Mouse (Mus musculus): ENCODE data around the gene Palld. TPM values are rescaled to one million over a fixed set of nuclear protein-coding genes. Genes with fewer than 3 reads are reported as not detected.

Palld gene
- polyA plus RNA-seq, 1 experiment = 63.6 TPM

DNA sequence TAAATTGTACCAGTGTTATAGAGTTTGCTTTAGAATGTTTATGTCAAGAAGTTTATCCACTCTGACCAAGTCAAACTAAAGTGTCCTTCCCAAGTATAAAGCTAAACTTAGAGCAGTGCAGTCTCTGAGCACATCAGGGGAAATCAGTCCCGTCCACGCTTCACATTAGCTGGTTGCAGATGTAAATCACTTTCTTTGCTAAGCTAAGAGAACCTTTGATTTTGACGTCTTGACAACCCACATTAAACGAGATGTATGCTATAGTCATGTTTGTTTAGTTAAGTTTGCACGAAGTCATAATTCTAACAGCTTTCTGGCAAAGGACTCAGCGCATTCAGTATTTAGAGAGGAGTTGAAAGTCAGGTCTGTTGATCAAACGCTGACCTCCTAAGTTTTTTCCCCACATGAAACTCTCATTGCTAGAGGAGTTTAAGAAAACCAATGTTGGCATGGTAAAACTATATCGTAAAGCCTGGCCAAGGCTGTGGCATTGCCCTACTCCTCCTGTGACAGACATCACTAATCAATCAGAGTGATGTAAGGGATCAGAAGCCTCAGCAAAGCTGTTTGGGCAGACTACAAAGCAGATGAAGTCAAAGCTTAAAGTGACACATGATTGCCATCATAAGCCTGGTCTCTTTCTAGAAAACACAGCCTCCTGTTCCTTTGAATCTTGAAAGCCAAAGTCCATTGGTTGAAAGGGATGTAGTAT lies 177.0 kb downstream of the Palld start:
- H3K9me3 ChIP-seq (replicated peaks; ENCODE audit: control insufficient read depth, insufficient read depth, low read length, poor library complexity, severe bottlenecking) = no peaks in the 10 kb centered on the region
- no peak overlapping the region for H3K4me3 ChIP-seq (ENCODE audit: low read depth, low read length)
- no peak overlapping the region for H3K27ac ChIP-seq (ENCODE audit: insufficient read depth, low read length)
- no peaks in the 10 kb centered on the region; the same call in 1 of the 2 replicates for H3K36me3 ChIP-seq (ENCODE audit: control insufficient read depth, insufficient read depth, low read length, poor library complexity, severe bottlenecking)
- TF ChIP-seq POLR2A (IDR thresholded peaks at IDR 0.05; ENCODE audit: insufficient read depth, low read length) = no peak
- no peak for TF ChIP-seq EP300 (IDR thresholded peaks at IDR 0.05; ENCODE audit: insufficient read depth, low read depth, low read length)
- no peak for TF ChIP-seq CTCF (IDR thresholded peaks at IDR 0.05; ENCODE audit: low read depth, low read length)
- no peaks in the 10 kb centered on the region for H3K27me3 ChIP-seq (ENCODE audit: control insufficient read depth, insufficient read depth, low read length, poor library complexity, severe bottlenecking)
- H3K4me1 ChIP-seq (ENCODE audit: control insufficient read depth, insufficient read depth, low read length) = no peaks in the 10 kb centered on the region
- H3K9ac ChIP-seq (ENCODE audit: low read depth, poor library complexity, severe bottlenecking) = no peak overlapping the region

DNA sequence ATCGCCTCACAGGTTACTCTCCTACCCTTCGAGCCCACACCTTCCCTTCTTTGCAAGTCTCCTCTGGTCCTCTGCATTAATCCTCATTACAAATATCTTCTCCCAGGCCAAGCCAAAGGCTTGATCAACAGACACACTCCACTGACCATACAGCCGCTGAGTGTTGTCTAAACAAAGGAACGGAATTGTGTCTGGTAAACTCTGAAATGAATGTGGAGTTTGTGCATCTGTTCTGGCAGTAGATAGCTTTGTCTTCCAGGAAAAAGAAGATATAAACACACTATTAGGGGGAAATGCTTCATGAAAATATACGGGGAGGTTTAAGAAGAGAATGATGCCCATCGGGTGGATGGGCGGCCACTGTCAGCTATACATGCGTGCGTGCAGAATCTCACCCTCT lies 180.3 kb downstream of the Palld start:
- H3K4me3 ChIP-seq (ENCODE audit: low read depth, low read length) = no peak overlapping the region
- no peak overlapping the region for H3K27ac ChIP-seq (ENCODE audit: insufficient read depth, low read length)
- no peaks in the 10 kb centered on the region for H3K9me3 ChIP-seq (replicated peaks; ENCODE audit: control insufficient read depth, insufficient read depth, low read length, poor library complexity, severe bottlenecking)
- no peak for TF ChIP-seq POLR2A (IDR thresholded peaks at IDR 0.05; ENCODE audit: insufficient read depth, low read length)
- no peak for TF ChIP-seq CTCF (IDR thresholded peaks at IDR 0.05; ENCODE audit: low read depth, low read length)
- TF ChIP-seq EP300 (IDR thresholded peaks at IDR 0.05; ENCODE audit: insufficient read depth, low read depth, low read length) = no peak
- no peaks in the 10 kb centered on the region; the same call in 1 of the 2 replicates for H3K36me3 ChIP-seq (ENCODE audit: control insufficient read depth, insufficient read depth, low read length, poor library complexity, severe bottlenecking)
- H3K4me1 ChIP-seq (ENCODE audit: control insufficient read depth, insufficient read depth, low read length) = no peaks in the 10 kb centered on the region
- no peak overlapping the region for H3K9ac ChIP-seq (ENCODE audit: low read depth, poor library complexity, severe bottlenecking)
- no peaks in the 10 kb centered on the region; the same call in 1 of the 2 replicates for H3K27me3 ChIP-seq (ENCODE audit: control insufficient read depth, insufficient read depth, low read length, poor library complexity, severe bottlenecking)

DNA sequence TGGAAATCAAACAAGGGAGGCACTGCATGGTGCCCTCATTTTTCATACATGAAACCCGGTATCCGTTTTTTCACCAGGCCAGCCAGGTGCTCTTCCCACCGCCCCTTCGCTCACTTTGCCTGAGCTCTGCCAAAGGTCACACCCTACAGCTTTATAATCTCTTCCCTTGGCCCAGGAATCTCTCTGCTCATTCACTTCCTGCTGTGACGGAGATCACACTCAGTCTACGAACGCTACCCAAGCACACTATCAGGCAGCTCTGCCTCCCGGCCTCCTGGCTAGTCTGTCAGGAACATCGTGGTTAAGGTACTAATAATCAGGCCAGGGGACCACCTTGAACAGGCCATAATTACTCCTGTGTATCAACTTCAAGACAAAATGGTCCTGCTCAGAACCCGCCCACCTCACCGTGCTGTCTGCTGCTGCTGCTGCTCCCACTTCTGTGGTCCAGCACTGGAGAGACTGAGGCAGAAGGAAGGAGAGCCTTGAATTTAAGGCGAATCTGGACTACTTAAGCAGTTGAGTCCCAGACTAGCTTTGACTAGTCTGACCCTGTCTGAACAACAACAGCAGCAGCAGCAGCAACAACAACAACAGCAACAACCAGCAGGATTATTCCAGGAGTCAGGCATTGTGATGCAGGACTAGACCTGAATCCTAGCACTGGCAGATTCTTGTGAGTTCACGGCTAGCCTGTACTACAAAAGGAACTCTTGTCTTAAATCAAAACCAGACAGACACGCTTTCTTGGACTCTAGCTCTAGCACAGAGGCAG lies 187.0 kb downstream of the Palld start:
- no peaks in the 10 kb centered on the region for H3K9me3 ChIP-seq (replicated peaks; ENCODE audit: control insufficient read depth, insufficient read depth, low read length, poor library complexity, severe bottlenecking)
- H3K4me1 ChIP-seq (ENCODE audit: control insufficient read depth, insufficient read depth, low read length) = peaks cover 9% of the 10 kb centered on the region
- no peaks in the 10 kb centered on the region for H3K36me3 ChIP-seq (ENCODE audit: control insufficient read depth, insufficient read depth, low read length, poor library complexity, severe bottlenecking)
- H3K9ac ChIP-seq (ENCODE audit: low read depth, poor library complexity, severe bottlenecking) = no peak overlapping the region; the same call in 1 of the 2 replicates
- H3K4me3 ChIP-seq (ENCODE audit: low read depth, low read length) = 0 out of 2 replicates have a peak overlapping the region, but pooled peaks have one; percentile 26
- H3K27me3 ChIP-seq (ENCODE audit: control insufficient read depth, insufficient read depth, low read length, poor library complexity, severe bottlenecking) = no peaks in the 10 kb centered on the region; the same call in 1 of the 2 replicates
- 0 out of 2 replicates have a peak overlapping the region, but pooled peaks have one; percentile 2 for H3K27ac ChIP-seq (ENCODE audit: insufficient read depth, low read length)
- TF ChIP-seq POLR2A (IDR thresholded peaks at IDR 0.05; ENCODE audit: insufficient read depth, low read length) (no peak), EP300 (IDR thresholded peaks at IDR 0.05; ENCODE audit: insufficient read depth, low read depth, low read length) (no peak), CTCF (IDR thresholded peaks at IDR 0.05; ENCODE audit: low read depth, low read length) (no peak)

DNA sequence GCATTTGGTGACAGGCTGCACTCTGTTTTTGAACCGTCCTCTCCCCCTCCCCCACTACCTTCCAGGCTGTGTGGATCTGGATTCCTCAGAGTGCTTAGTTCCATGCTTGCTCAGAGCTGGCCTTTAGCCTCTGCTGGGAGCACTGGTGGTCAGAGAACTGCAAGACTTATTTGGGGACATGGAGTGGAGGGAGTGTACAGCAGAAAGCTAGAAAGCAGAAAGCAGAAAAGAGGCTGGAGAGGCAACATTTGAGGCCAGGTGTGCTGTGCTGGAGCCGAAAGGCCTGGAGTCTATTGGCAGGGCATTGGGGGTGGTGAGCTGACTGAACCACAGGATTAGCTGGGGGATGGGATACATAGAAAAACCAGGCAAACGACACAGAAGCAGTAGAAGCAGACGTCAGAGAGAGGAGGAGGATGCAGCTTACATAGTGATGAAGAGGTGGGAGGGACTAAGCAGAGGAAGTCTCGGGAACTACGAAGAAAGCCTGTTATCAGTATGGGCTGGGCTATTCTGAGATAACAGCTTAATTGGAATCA lies 188.1 kb downstream of the Palld start:
- H3K36me3 ChIP-seq (ENCODE audit: control insufficient read depth, insufficient read depth, low read length, poor library complexity, severe bottlenecking) = no peaks in the 10 kb centered on the region
- no peaks in the 10 kb centered on the region for H3K27me3 ChIP-seq (ENCODE audit: control insufficient read depth, insufficient read depth, low read length, poor library complexity, severe bottlenecking)
- TF ChIP-seq EP300 (IDR thresholded peaks at IDR 0.05; ENCODE audit: insufficient read depth, low read depth, low read length) (no peak), POLR2A (IDR thresholded peaks at IDR 0.05; ENCODE audit: insufficient read depth, low read length) (no peak), CTCF (IDR thresholded peaks at IDR 0.05; ENCODE audit: low read depth, low read length) (no peak)
- H3K4me3 ChIP-seq (ENCODE audit: low read depth, low read length) = no peak overlapping the region
- H3K4me1 ChIP-seq (ENCODE audit: control insufficient read depth, insufficient read depth, low read length) = peaks cover 9% of the 10 kb centered on the region
- H3K9me3 ChIP-seq (replicated peaks; ENCODE audit: control insufficient read depth, insufficient read depth, low read length, poor library complexity, severe bottlenecking) = no peaks in the 10 kb centered on the region
- H3K27ac ChIP-seq (ENCODE audit: insufficient read depth, low read length) = no peak overlapping the region
- no peak overlapping the region for H3K9ac ChIP-seq (ENCODE audit: low read depth, poor library complexity, severe bottlenecking)

DNA sequence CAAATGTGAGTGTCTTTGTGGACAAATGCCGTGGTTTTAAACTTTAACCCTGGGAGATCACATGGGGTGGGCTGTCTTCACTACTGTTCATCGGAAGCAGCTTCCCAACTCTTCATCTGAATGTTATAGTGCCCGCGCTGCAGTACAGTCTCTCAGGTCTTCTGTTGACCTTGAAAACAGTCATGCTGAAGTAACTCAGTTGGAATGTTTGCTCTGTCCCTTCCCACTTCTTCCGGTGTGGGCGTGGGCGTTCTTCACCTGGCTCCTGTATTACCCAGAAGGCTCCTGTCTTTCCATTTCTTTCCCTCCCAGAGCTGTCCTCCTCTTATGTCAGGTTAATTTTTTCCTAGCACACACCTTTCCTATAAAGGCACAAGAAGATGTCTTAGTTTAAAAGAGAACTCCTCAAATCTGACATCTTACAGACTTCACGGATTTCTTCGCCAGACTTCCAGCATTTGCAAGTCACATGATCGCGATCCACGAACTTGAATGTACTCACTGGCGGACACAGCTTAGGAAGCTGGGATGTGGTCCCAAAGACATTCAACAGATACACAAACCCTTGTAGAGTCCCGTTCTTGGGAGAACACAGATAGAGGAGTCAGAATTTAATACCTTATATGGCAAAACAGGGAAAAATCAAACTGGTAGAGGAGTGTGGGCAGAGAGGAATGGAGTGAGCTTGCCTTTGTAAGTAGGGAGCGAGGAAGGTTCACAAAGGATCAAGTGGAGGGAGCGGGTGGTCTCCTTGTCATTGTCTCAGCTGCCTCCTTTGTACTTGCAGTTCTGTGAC lies 189.1 kb downstream of the Palld start:
- Histone ChIP-seq H3K27me3 (ENCODE audit: control insufficient read depth, insufficient read depth, low read length, poor library complexity, severe bottlenecking) (no peaks in the 10 kb centered on the region), H3K36me3 (ENCODE audit: control insufficient read depth, insufficient read depth, low read length, poor library complexity, severe bottlenecking) (no peaks in the 10 kb centered on the region), H3K9ac (ENCODE audit: low read depth, poor library complexity, severe bottlenecking) (no peak overlapping the region), H3K4me3 (ENCODE audit: low read depth, low read length) (no peak overlapping the region), H3K4me1 (ENCODE audit: control insufficient read depth, insufficient read depth, low read length) (peaks cover 9% of the 10 kb centered on the region), H3K27ac (ENCODE audit: insufficient read depth, low read length) (no peak overlapping the region), H3K9me3 (replicated peaks; ENCODE audit: control insufficient read depth, insufficient read depth, low read length, poor library complexity, severe bottlenecking) (no peaks in the 10 kb centered on the region)
- TF ChIP-seq EP300 (IDR thresholded peaks at IDR 0.05; ENCODE audit: insufficient read depth, low read depth, low read length) (no peak), POLR2A (IDR thresholded peaks at IDR 0.05; ENCODE audit: insufficient read depth, low read length) (no peak), CTCF (IDR thresholded peaks at IDR 0.05; ENCODE audit: low read depth, low read length) (no peak)

Data from ES-Bruce4 (cell line).